ENCODE assay signal across 25 mouse cellular contexts in genomic region chr15:98833281-98833680, GRCm38 (mm10). TPM values are rescaled to one million over a fixed set of nuclear protein-coding genes. Genes with fewer than 3 reads are reported as not detected.
DNase-seq lines count a peak whose midpoint lies in the region; ATAC-seq and TF ChIP-seq lines count a peak whose summit lies in the region.
"Had no signal": no experiment of that assay in that cellular context is flagged by ENCODE, and none has a peak within 500 bp of the region (broad histone marks: within the 10 kb centered on the region; RNA-seq: fewer than 3 reads in every experiment).

No protein-coding gene starts in this region.

- peak; percentile 45 for DNase-seq in cerebellum, adult 9-11 months
- no peak for DNase-seq in cerebellum, adult 9-10 months
- no peak for DNase-seq in heart, adult 18-20 months
- peak; percentile 37 for DNase-seq in G1E (ENCODE audit: low spot score)
- DNase-seq in ovary, postnatal 14 days (ENCODE audit: low spot score), result no peak
- DNase-seq: adrenal gland, postnatal 36 days; gastrocnemius, postnatal 14 days; kidney, adult 2 months; left cerebral cortex, postnatal 4 days; lung, adult 18-20 months had no signal

- no peak overlapping the region for H3K4me2 ChIP-seq in heart, embryonic 15.5 days
- peak overlapping the region; percentile 75; the same call in 1 of the 2 replicates for H3K4me2 ChIP-seq in liver, embryonic 15.5 days
- H3K4me2 ChIP-seq: embryonic facial prominence, embryonic 15.5 days; hindbrain, embryonic 15.5 days; midbrain, embryonic 12.5 days; neural tube, embryonic 15.5 days; stomach, embryonic 15.5 days had no signal

- H3K4me1 ChIP-seq in heart, embryonic 15.5 days (replicated peaks), result peaks cover 33% of the 10 kb centered on the region
- peaks cover 71% of the 10 kb centered on the region for H3K4me1 ChIP-seq in G1E (ENCODE audit: insufficient read depth, low read depth, low read length)
- peaks cover 75% of the 10 kb centered on the region for H3K4me1 ChIP-seq in liver, embryonic 15.5 days (replicated peaks)

- no peaks in the 10 kb centered on the region for H3K9me3 ChIP-seq in heart, embryonic 15.5 days (replicated peaks)
- H3K9me3 ChIP-seq in G1E (replicated peaks), result no peaks in the 10 kb centered on the region
- H3K9me3 ChIP-seq in liver, embryonic 15.5 days (replicated peaks), result no peaks in the 10 kb centered on the region
- H3K9me3 ChIP-seq: embryonic facial prominence, embryonic 15.5 days; hindbrain, embryonic 15.5 days; midbrain, embryonic 12.5 days; neural tube, embryonic 15.5 days; stomach, embryonic 15.5 days had no signal

- H3K9ac ChIP-seq in heart, embryonic 15.5 days, result no peak overlapping the region
- H3K9ac ChIP-seq in liver, embryonic 15.5 days, result peak overlapping the region; percentile 37; the same call in 1 of the 2 replicates
- H3K9ac ChIP-seq: embryonic facial prominence, embryonic 15.5 days; hindbrain, embryonic 15.5 days; midbrain, embryonic 12.5 days; neural tube, embryonic 15.5 days; stomach, embryonic 15.5 days had no signal

- peaks cover 59% of the 10 kb centered on the region for H3K36me3 ChIP-seq in heart, embryonic 15.5 days
- peaks cover 63% of the 10 kb centered on the region for H3K36me3 ChIP-seq in G1E (replicated peaks)
- H3K36me3 ChIP-seq in liver, embryonic 15.5 days (replicated peaks), result peaks cover 59% of the 10 kb centered on the region

- H3K4me3 ChIP-seq in heart, embryonic 15.5 days, result no peak overlapping the region
- peak overlapping the region; percentile 62; the same call in 1 of the 2 replicates for H3K4me3 ChIP-seq in G1E (ENCODE audit: low read depth, low read length)
- H3K4me3 ChIP-seq in liver, embryonic 15.5 days (replicated peaks), result no peak overlapping the region
- H3K4me3 ChIP-seq: embryonic facial prominence, embryonic 15.5 days; hindbrain, embryonic 15.5 days; midbrain, embryonic 12.5 days; neural tube, embryonic 15.5 days; stomach, embryonic 15.5 days had no signal

- no peaks in the 10 kb centered on the region for H3K27me3 ChIP-seq in heart, embryonic 15.5 days
- H3K27me3 ChIP-seq in G1E (ENCODE audit: insufficient read depth, low read length), result no peaks in the 10 kb centered on the region
- H3K27me3 ChIP-seq in liver, embryonic 15.5 days, result no peaks in the 10 kb centered on the region
- H3K27me3 ChIP-seq: embryonic facial prominence, embryonic 15.5 days; hindbrain, embryonic 15.5 days; midbrain, embryonic 12.5 days; neural tube, embryonic 15.5 days; stomach, embryonic 15.5 days had no signal

- WGBS in heart, embryonic 15.5 days, result 82% methylated on average over 11 of the region's 11 CpGs
- 57% methylated on average over 11 of the region's 11 CpGs for WGBS in liver, embryonic 15.5 days (ENCODE audit: insufficient replicate concordance)

- no peak for TF ChIP-seq CTCF in G1E (IDR thresholded peaks at IDR 0.05; ENCODE audit: low read depth, low read length)

- peak overlapping the region; percentile 99; the same call in 1 of the 2 replicates for H3K27ac ChIP-seq in heart, embryonic 15.5 days
- H3K27ac ChIP-seq in liver, embryonic 15.5 days (replicated peaks), result peak overlapping the region; percentile 100
- H3K27ac ChIP-seq: hindbrain, embryonic 15.5 days; kidney, postnatal 0 days; midbrain, embryonic 12.5 days; neural tube, embryonic 15.5 days had no signal

- ATAC-seq in heart, embryonic 15.5 days (replicated peaks; ENCODE audit: insufficient number of reproducible peaks, insufficient read depth, low FRiP score, low read depth), result no peak
- no peak for ATAC-seq in G1E (ENCODE audit: extremely low read depth, insufficient number of reproducible peaks, low FRiP score, poor library complexity, severe bottlenecking)
- ATAC-seq in liver, embryonic 15.5 days (ENCODE audit: insufficient read depth), result no peak
- ATAC-seq: forebrain, embryonic 16.5 days had no signal

RNA-seq across cellular contexts. Expression of gene Prkag1, which starts 2.0 kb away (rescaled TPM):
- polyA plus RNA-seq in heart, embryonic 15.5 days (2015; fragmentation: Nextera tagmentation; extraction: Ambion mirVana), result 93.5 and 100 TPM in 2 replicates
- 100 to 1,000 TPM; 107 to 125 TPM for total RNA-seq in heart, adult 18-20 months (2021)
- total RNA-seq in G1E (2014; fragmentation: Nextera tagmentation) (62.8 and 72.4 TPM in 2 replicates), G1E (2017) (114 and 150 TPM in 2 replicates)
- 106 and 142 TPM in 2 replicates for polyA plus RNA-seq in G1E (2012)
- 94.1 and 95.7 TPM in 2 replicates for polyA plus RNA-seq in liver, embryonic 15.5 days (2015; fragmentation: Nextera tagmentation; extraction: Ambion mirVana)

RNA-seq across cellular contexts. Expression of gene Ddn, which starts 24.0 kb away (rescaled TPM):
- 0.32 and 0.66 TPM in 2 replicates for polyA plus RNA-seq in heart, embryonic 15.5 days (2015; fragmentation: Nextera tagmentation; extraction: Ambion mirVana)
- total RNA-seq in heart, adult 18-20 months (2021), result under 1 TPM; 0.64 to 0.79 TPM
- not detected in 2 replicates for total RNA-seq in G1E (2014; fragmentation: Nextera tagmentation)
- 0.17 and 0.22 TPM in 2 replicates for total RNA-seq in G1E (2017)
- 0.07 and 0.08 TPM in 2 replicates for polyA plus RNA-seq in G1E (2012)
- not detected in 2 replicates for polyA plus RNA-seq in liver, embryonic 15.5 days (2015; fragmentation: Nextera tagmentation; extraction: Ambion mirVana)
- polyA plus RNA-seq: CD4-positive, CD25-positive, alpha-beta regulatory T cell, adult 4 months; intestine, embryonic 14.5 days; stomach, embryonic 15.5 days had no signal

RNA-seq across cellular contexts. Expression of gene Kmt2d, which starts 37.7 kb away (rescaled TPM):
- polyA plus RNA-seq in heart, embryonic 15.5 days (2015; fragmentation: Nextera tagmentation; extraction: Ambion mirVana), result 7.6 and 9.3 TPM in 2 replicates
- total RNA-seq in heart, adult 18-20 months (2021), result 10 to 100 TPM; 47.0 to 58.4 TPM
- total RNA-seq in G1E (2014; fragmentation: Nextera tagmentation) (141 and 150 TPM in 2 replicates), G1E (2017) (22.1 and 27.0 TPM in 2 replicates)
- polyA plus RNA-seq in G1E (2012), result 42.8 and 57.8 TPM in 2 replicates
- polyA plus RNA-seq in liver, embryonic 15.5 days (2015; fragmentation: Nextera tagmentation; extraction: Ambion mirVana), result 3.7 and 4.2 TPM in 2 replicates

RNA-seq across cellular contexts. Expression of gene Wnt1, which starts 43.6 kb away (rescaled TPM):
- polyA plus RNA-seq in heart, embryonic 15.5 days (2015; fragmentation: Nextera tagmentation; extraction: Ambion mirVana), result not detected in 2 replicates
- total RNA-seq in heart, adult 18-20 months (2021), result not detected
- total RNA-seq in G1E (2014; fragmentation: Nextera tagmentation), result not detected in 2 replicates
- not detected in 2 replicates for total RNA-seq in G1E (2017)
- not detected in 2 replicates for polyA plus RNA-seq in G1E (2012)
- polyA plus RNA-seq in liver, embryonic 15.5 days (2015; fragmentation: Nextera tagmentation; extraction: Ambion mirVana), result not detected in 2 replicates
- total RNA-seq: adrenal gland, postnatal 36 days; hematopoietic stem cell, adult 5-6 weeks; layer of hippocampus, postnatal 10 days; left cerebral cortex, postnatal 4 days; megakaryocyte progenitor cell, adult 5-6 weeks had no signal
- polyA plus RNA-seq: CD4-positive, CD25-positive, alpha-beta regulatory T cell, adult 4 months; embryonic facial prominence, embryonic 15.5 days; intestine, embryonic 14.5 days; kidney, adult 2 months; kidney, postnatal 0 days; large intestine, adult 2 months; stomach, embryonic 15.5 days had no signal

RNA-seq across cellular contexts. Expression of gene Wnt10b, which starts 55.3 kb away (rescaled TPM):
- 0.46 TPM in 1 of 2 replicates, not detected in the other for polyA plus RNA-seq in heart, embryonic 15.5 days (2015; fragmentation: Nextera tagmentation; extraction: Ambion mirVana)
- total RNA-seq in heart, adult 18-20 months (2021), result under 1 TPM; 0.10 to 0.20 TPM
- total RNA-seq in G1E (2014; fragmentation: Nextera tagmentation) (not detected in 2 replicates), G1E (2017) (0.27 TPM in 1 of 2 replicates, not detected in the other)
- polyA plus RNA-seq in G1E (2012), result 0.05 and 0.09 TPM in 2 replicates
- not detected in 2 replicates for polyA plus RNA-seq in liver, embryonic 15.5 days (2015; fragmentation: Nextera tagmentation; extraction: Ambion mirVana)
- polyA plus RNA-seq: CD4-positive, CD25-positive, alpha-beta regulatory T cell, adult 4 months; forebrain, embryonic 16.5 days; hindbrain, embryonic 15.5 days; kidney, postnatal 0 days had no signal

Comparison
In these comparisons a context has a peak if more than half of its experiments do, and no peak if none do; other contexts are left out.
1. DNase-seq: peak in cerebellum, adult 9-11 months (single experiment) and G1E (single experiment); none in cerebellum, adult 9-10 months (single experiment), heart, adult 18-20 months (0 of 2) and ovary, postnatal 14 days (single experiment).